Mouse (Mus musculus) hindbrain, embryonic 15.5 days (tissue): Measurements from ENCODE around the gene Btbd35f25. TPM values are rescaled to one million over a fixed set of nuclear protein-coding genes. Genes with fewer than 3 reads are reported as not detected.
"Not testable (repeated sequence)": the region's sequence is repeated elsewhere in the genome, so short reads cannot be mapped to it uniquely, and the experiment has no call there.

ENCODE experiments used
- ATAC-seq: fragments of 200-750 bp; cut with Nextera tagmentation; 2 replicates; pipeline ENCODE4 v1.8.0; 2017; ENCODE audit warnings: low read depth, moderate number of reproducible peaks, moderate TSS enrichment; ENCODE audit not compliant: low FRiP score
- H3K27ac ChIP-seq: fragments of 300-500 bp; sonication (generic); replicated peaks from 2 replicates; pipeline ENCODE4 v1.5.1; 2015; ENCODE audit warnings: mild to moderate bottlenecking, inconsistent platforms
- H3K27me3 ChIP-seq: fragments of 300-500 bp; sonication (generic); 2 replicates; pipeline ENCODE4 v1.6.1; 2015; ENCODE audit warnings: control low read depth, inconsistent platforms
- H3K36me3 ChIP-seq: fragments of 300-500 bp; sonication (generic); 2 replicates; pipeline ENCODE4 v1.6.1; 2015; ENCODE audit warnings: control low read depth, inconsistent platforms
- H3K4me1 ChIP-seq: fragments of 300-500 bp; sonication (generic); replicated peaks from 2 replicates; pipeline ENCODE4 v1.6.1; 2015; ENCODE audit warnings: control low read depth, inconsistent platforms
- H3K4me2 ChIP-seq: fragments of 300-500 bp; sonication (generic); 2 replicates; pipeline ENCODE4 v1.6.1; 2015; ENCODE audit warnings: moderate library complexity, mild to moderate bottlenecking, inconsistent platforms
- H3K4me3 ChIP-seq: fragments of 300-500 bp; sonication (generic); 2 replicates; pipeline ENCODE4 v1.5.1; 2015; ENCODE audit warnings: mild to moderate bottlenecking, inconsistent platforms
- H3K9ac ChIP-seq: fragments of 300-500 bp; sonication (generic); 2 replicates; pipeline ENCODE4 v1.6.1; 2015; ENCODE audit warnings: inconsistent platforms
- H3K9me3 ChIP-seq: fragments of 300-500 bp; sonication (generic); 2 replicates; pipeline ENCODE4 v1.6.1; 2016; ENCODE audit warnings: control low read depth, inconsistent platforms
- WGBS: fragments of 180-500 bp; shearing (Covaris S2); methylation state at CpG from one replicate; pipeline ENCODE4 v1.1.7; 2015; 5-methylcytosine and 5-hydroxymethylcytosine counted together
- polyA plus RNA-seq: library from polyadenylated mRNA; unstranded; fragments of >200 nt; fragmentation: Nextera tagmentation; extraction: Ambion mirVana; gene quantifications from 2 replicates; pipeline ENCODE4 v1.2.1, GENCODE M21; 2015

Gene Btbd35f25
- not detected in 2 replicates for polyA plus RNA-seq

- ATAC-seq, H3K27me3 ChIP-seq, H3K27ac ChIP-seq, H3K9ac ChIP-seq, H3K4me3 ChIP-seq, H3K4me1 ChIP-seq, H3K36me3 ChIP-seq, H3K9me3 ChIP-seq, H3K4me2 ChIP-seq: not testable (repeated sequence)
- 90% methylated on average over 3 of the region's 4 CpGs for WGBS
Observed at GRCm38 (mm10) chrX:31717056-31717455, at the start of gene Btbd35f25. Gene Btbd35f25, minus strand, starts transcription at chrX:31717156.

- H3K4me2 ChIP-seq = no peak overlapping the region
- H3K9me3 ChIP-seq = peaks cover 90% of the 10 kb centered on the region
- no peak for ATAC-seq
- H3K4me1 ChIP-seq = no peaks in the 10 kb centered on the region
- no peaks in the 10 kb centered on the region for H3K36me3 ChIP-seq
- H3K27me3 ChIP-seq = no peaks in the 10 kb centered on the region
- H3K9ac ChIP-seq = no peak overlapping the region
- H3K27ac ChIP-seq = no peak overlapping the region
- no peak overlapping the region for H3K4me3 ChIP-seq
Observed at GRCm38 (mm10) chrX:31766255-31766654, 49.3 kb upstream of the Btbd35f25 start.

GRCm38 (mm10) chrX:31764001-31764400 is 47.0 kb upstream of the Btbd35f25 start:
- Histone ChIP-seq H3K27ac (no peak overlapping the region), H3K9me3 (peaks cover 87% of the 10 kb centered on the region), H3K4me3 (no peak overlapping the region), H3K27me3 (no peaks in the 10 kb centered on the region), H3K9ac (no peak overlapping the region), H3K4me2 (no peak overlapping the region), H3K36me3 (no peaks in the 10 kb centered on the region), H3K4me1 (no peaks in the 10 kb centered on the region)
- no peak for ATAC-seq
- 90% methylated on average over 1 of the region's 1 CpGs for WGBS

- Histone ChIP-seq H3K4me3 (no peak overlapping the region), H3K27me3 (no peaks in the 10 kb centered on the region), H3K36me3 (no peaks in the 10 kb centered on the region), H3K27ac (no peak overlapping the region), H3K4me1 (no peaks in the 10 kb centered on the region), H3K9me3 (peaks cover 70% of the 10 kb centered on the region), H3K9ac (no peak overlapping the region), H3K4me2 (no peak overlapping the region)
- 90% methylated on average over 10 of the region's 10 CpGs for WGBS
- ATAC-seq = no peak
Observed at GRCm38 (mm10) chrX:31745079-31745478, 28.1 kb upstream of the Btbd35f25 start.

- H3K36me3 ChIP-seq = no peaks in the 10 kb centered on the region
- no peak overlapping the region for H3K27ac ChIP-seq
- ATAC-seq = peak; percentile 34; the same call in 1 of the 2 replicates
- H3K9me3 ChIP-seq = peaks cover 51% of the 10 kb centered on the region
- H3K4me2 ChIP-seq = no peak overlapping the region
- no peaks in the 10 kb centered on the region for H3K4me1 ChIP-seq
- 77% methylated on average over 6 of the region's 6 CpGs for WGBS
- no peak overlapping the region for H3K4me3 ChIP-seq
- H3K9ac ChIP-seq = no peak overlapping the region
- H3K27me3 ChIP-seq = no peaks in the 10 kb centered on the region
Observed at GRCm38 (mm10) chrX:31736958-31737357, 20.0 kb upstream of the Btbd35f25 start.

Other genes starting within 250 kb of the Btbd35f25 start
- gene Gm21883, start 142.9 kb downstream of the Btbd35f25 start, polyA plus RNA-seq = not detected in 2 replicates
- gene Spin2e, start 98.2 kb downstream of the Btbd35f25 start, polyA plus RNA-seq = not detected in 2 replicates
- not detected in 2 replicates for gene Gm21637, start 244.9 kb upstream of the Btbd35f25 start, polyA plus RNA-seq